Mouse (Mus musculus) spleen, embryonic (tissue): ENCODE results near the gene Cpsf6.

Source experiments
- CTCF ChIA-PET: fragments of 350-600 bp; sonication (Branson Sonifier 250); formaldehyde crosslinking; loops from one replicate; lab custom pipeline; 2022; lab: Charles Lee

Cpsf6 gene

GRCm38 (mm10) chr10:117414726-117415125 is 34.9 kb upstream of the Cpsf6 start:
- CTCF ChIA-PET: no interaction called here

GRCm38 (mm10) chr10:117413562-117414527 is 34.0 kb upstream of the Cpsf6 start:
- CTCF ChIA-PET: no interaction called here

GRCm38 (mm10) chr10:117412474-117413057 is 32.8 kb upstream of the Cpsf6 start:
- CTCF ChIA-PET: no interaction called here

GRCm38 (mm10) chr10:117411716-117412473 is 32.1 kb upstream of the Cpsf6 start:
- CTCF ChIA-PET: no interaction called here

GRCm38 (mm10) chr10:117411131-117411530 is 31.3 kb upstream of the Cpsf6 start:
- CTCF ChIA-PET: no interaction called here

- CTCF ChIA-PET: interaction anchor here (0.6 kb wide), 1 partner anchor 203 kb away, joined by 3 read pairs; no protein-coding TSS in a partner anchor
Observed at GRCm38 (mm10) chr10:117410481-117411048, 30.8 kb upstream of the Cpsf6 start.

- CTCF ChIA-PET: no interaction called here
Observed at GRCm38 (mm10) chr10:117409373-117410354, 29.8 kb upstream of the Cpsf6 start.

GRCm38 (mm10) chr10:117408545-117409372 is 28.9 kb upstream of the Cpsf6 start:
- CTCF ChIA-PET: no interaction called here

GRCm38 (mm10) chr10:117407734-117408288 is 28.0 kb upstream of the Cpsf6 start:
- CTCF ChIA-PET: no interaction called here

GRCm38 (mm10) chr10:117406843-117407733 is 27.3 kb upstream of the Cpsf6 start:
- CTCF ChIA-PET: no interaction called here

- CTCF ChIA-PET: no interaction called here
Observed at GRCm38 (mm10) chr10:117406283-117406588, 26.4 kb upstream of the Cpsf6 start.

GRCm38 (mm10) chr10:117405526-117406282 is 25.9 kb upstream of the Cpsf6 start:
- CTCF ChIA-PET: no interaction called here

GRCm38 (mm10) chr10:117404384-117404783 is 24.6 kb upstream of the Cpsf6 start:
- CTCF ChIA-PET: no interaction called here

GRCm38 (mm10) chr10:117403344-117403953 is 23.6 kb upstream of the Cpsf6 start:
- CTCF ChIA-PET: no interaction called here

- CTCF ChIA-PET: no interaction called here
Observed at GRCm38 (mm10) chr10:117402403-117403333, 22.9 kb upstream of the Cpsf6 start.

GRCm38 (mm10) chr10:117401364-117401763 is 21.5 kb upstream of the Cpsf6 start:
- CTCF ChIA-PET: interaction anchor here (0.7 kb wide), 1 partner anchor 29 kb away, joined by 4 read pairs; no protein-coding TSS in a partner anchor
